Mouse (Mus musculus) cerebellum, postnatal 25 days (tissue): ENCODE data around the gene Hook1.
A peak's percentile ranks its signal among the peaks of the same experiment; 100 is the strongest.
"Not testable (repeated sequence)": the region's sequence is repeated elsewhere in the genome, so short reads cannot be mapped to it uniquely, and the experiment has no call there.

ENCODE experiments used
- DNase-seq, 2 experiments: peaks; one replicate each; pipeline ENCODE4 v3.0.0; 2021; ENCODE audit warnings: mixed read lengths in 2 of 2

Hook1 gene

GRCm38 (mm10) chr4:95966928-95967724, at the start of gene Hook1:
Gene Hook1 (plus strand): TSS chr4:95967240.
- peak; percentile 99 to 100 for DNase-seq

DNA sequence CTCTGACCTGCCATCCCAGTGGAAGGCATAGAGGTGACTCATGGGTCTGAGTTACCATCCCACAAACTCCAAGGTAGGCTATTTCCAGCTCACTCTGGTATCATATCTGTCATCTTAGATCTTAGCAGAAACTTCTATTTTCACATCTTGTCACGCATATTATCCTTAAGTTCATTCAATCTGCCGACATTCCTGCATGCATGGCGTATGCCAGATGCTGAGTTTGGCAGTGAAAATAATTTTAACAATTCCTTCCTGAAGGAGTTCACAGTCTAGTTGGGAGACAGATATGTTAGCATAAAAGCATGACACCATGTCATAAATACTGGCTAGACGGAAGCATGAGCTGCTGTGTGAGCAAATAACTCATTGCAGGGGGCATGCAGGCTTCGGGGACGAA, 49.3 kb upstream of the Hook1 start:
- no peak for DNase-seq

- DNase-seq, result no peak
These were observed 46.6 kb upstream of the Hook1 start for GRCm38 (mm10) chr4:95920448-95920847.

DNA sequence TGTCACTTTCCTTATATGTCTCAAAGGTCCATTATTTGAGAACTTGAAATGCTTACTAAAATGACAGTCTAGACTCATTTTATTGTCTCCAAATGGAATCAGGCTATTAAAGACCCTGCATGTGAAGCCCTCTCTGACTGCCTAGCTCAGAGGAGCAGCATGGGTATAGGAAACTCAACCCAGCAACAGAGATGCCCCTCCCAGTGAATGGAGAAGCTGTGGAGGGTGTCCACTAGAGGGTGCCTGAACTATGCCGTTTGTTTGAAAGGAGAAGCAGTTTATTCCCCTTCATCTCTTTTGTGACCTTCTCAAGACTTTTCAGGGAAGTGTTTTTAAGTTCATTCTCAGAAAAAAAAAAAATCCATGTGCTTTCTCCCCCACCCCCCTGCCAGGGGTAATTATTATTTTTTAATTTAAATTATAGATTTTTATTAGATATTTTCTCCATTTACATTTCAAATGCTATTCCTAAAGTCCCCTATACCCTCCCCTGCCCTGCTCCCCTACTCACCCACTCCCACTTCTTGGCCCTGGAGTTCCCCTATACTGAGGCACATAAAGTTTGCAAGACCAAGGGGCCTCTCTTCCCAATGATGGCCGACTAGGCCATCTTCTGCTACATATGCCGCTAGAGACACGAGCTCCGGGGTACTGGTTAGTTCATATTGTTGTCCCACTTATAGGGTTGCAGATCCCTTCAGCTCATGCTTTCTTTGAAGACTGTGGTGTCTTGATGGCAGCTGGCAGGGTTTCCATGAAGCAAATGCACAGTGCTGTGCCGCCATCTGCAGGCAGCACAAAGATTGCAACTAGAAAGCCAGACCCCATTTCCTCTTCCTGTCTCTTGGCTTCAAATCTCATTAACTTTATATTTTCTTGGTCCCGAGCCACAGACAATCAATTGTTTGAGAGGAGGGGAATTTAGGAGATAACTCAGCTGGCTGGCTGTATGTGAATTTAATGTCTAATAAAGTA, 42.5 kb upstream of the Hook1 start:
- DNase-seq, result peak; percentile 69 to 82

DNA sequence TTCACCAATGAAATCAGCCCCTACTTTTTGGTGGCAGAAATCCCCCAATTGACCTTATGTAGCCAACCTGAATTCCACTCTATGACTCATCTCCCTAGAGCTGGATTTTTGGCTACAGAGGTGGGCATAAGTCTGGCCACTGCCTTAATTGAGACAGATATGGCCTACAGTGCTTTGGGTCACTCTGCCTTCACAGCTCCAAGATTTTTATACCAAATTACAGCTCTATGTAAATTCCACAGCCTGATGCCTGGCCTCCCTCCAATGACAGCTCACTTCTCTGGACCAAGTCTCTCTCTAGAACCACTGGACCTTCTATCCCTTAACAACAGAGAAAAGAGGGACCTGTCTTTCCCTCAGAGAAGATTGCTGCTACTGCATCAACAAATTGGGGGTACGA, 38.2 kb upstream of the Hook1 start:
- no peak for DNase-seq

DNA sequence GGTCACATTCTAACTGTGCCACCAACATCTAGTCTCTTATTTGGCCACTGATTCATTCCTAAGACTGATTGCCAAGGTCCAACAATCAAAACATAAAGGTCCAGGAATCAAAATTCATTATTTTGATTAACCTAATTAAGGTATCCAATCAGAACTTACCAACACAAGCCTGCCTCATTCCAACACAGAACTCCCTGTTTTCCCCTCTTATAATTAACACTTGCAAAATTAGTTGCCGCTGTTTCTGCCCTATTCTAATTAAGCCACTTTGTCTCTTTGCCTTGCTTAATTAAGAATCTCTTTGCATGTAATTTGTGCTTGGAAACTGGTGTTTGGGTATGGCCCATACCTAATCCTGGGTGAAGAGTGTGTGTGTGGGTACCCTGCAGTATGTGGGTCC, 37.1 kb upstream of the Hook1 start:
- DNase-seq, result no peak

DNA sequence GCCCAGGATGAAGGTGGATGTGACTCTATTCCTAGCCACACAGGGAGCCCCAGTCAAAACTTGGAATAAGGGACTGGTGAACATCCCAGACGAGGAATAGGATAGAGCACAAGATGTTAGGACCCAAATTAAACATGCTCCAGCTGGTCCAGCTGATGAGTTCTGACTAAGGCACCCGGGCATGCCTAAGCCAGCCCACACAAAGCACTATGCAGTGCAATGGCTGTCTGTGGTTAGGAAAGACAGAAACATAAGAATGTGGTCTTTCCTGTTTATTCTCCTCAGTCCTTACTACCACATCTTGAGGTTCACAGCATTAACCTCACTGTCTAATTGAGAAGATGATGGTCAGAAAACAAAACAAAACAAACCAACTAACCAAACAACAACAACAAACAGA, 35.7 kb upstream of the Hook1 start:
- DNase-seq, result no peak

- DNase-seq, result no peak
These were observed 33.2 kb upstream of the Hook1 start for GRCm38 (mm10) chr4:95933801-95934356.

DNA sequence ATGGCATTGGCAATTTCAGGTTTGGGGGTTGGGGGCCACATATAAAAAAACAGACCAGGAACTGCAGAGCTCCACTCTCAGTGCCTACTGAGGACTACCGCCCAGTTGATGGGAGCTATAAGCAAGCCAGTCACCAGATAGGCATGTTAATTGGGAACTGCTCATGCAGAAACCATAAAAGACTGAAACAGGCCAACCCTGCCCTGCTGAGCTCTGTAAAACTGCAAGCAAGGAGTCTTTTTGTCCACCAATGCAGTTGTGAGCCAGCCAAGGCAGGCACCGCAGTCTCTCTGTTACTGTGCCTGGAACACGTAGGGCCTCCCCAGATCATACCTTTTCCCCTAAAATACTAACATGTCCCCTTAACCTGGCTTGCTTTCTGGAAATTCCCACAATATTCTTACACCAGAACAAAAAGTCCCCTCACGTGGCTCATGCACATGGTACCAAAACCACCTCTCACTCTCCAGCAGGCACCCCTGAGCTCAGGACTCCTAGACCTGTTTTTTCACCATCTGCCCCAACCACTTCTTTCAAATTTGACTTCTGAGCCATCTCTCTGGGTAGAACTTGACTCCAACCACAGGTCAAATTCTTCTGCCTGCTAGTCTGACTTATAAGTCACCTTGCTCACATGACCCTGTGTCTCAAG, 32.5 kb upstream of the Hook1 start:
- no peak for DNase-seq

DNA sequence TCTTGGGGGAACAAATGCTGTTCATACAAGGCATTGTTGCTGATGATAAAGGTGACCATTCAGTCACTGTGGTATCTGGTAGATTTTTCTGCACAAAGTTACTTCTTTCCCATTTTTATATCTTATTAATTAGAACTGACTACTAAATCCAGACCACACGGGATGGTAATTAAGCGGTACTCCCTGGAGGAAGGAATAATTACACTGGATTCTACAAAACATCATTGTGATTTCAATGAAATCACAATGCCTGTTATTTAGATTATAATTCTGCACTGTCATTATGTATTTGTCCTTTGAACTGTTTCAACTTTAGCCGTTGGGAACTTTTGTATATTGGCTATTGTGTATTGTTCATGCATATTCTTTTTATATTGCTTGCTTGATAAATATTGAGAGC, 28.3 kb upstream of the Hook1 start:
- no peak for DNase-seq

GRCm38 (mm10) chr4:95947896-95948295, 19.1 kb upstream of the Hook1 start:
- DNase-seq, result no peak

- no peak for DNase-seq
These were observed 13.7 kb upstream of the Hook1 start for GRCm38 (mm10) chr4:95953328-95953727.

DNA sequence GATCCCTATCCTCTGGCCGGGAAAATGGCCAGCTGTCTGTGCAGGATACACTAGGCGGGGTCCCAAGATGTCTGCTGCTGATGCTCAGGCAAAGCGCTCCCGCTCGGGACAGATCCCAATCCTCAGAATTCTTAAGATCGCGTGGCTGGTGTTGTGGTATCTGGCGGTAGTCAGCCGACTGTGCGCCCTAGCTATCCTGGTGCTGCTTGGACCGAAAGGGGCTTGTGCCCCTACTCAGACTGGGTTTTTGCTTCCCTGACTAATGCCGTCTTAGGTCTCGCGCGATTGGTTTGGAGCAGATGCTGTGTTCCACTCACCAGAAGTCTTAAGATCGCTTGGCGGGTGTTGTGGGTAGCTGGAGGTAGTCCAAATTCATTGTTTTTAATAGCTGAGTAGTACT, 15.2 kb downstream of the Hook1 start:
- DNase-seq, result not testable (repeated sequence)

DNA sequence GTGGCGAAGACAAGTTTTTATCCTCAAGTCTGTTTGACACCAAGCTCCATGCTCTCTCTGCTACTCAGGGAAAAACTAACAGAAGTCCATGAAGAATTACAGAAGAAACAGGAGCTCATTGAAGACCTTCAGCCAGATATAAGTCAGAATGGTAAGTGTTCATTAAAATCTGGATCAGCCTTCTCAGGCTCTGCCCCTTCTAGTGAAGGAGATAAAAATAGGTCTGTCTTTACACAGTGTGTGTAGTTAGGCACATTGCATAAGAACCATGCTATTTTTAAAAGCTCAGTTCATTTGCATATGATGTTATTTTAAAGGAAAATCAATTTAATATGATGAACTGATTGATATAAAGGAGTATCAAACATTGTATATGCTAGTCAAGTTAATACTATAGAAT, 49.8 kb downstream of the Hook1 start:
- DNase-seq, result no peak

GRCm38 (mm10) chr4:96022803-96023202, 55.8 kb downstream of the Hook1 start:
- no peak for DNase-seq

DNA sequence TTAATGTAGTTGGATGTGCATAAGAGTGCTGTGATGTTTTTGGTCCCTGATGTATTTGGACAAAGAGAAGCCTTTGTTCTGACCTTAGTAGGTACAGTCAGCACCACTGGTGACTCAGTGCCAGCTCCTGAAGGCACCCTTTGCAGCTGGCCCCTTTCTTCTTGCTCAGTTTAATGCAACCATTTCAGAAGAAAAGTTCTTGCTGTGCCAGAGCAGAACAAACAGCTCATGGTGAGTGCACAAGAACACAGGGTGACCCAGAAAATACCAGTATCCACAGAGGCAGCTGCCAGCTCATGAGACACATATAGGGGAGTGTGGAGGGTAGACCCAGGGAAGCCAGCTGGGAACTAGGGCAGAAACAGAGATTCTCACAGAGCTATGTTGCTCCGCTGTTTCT, 61.4 kb downstream of the Hook1 start:
- DNase-seq, result peak; percentile 5 to 8

GRCm38 (mm10) chr4:96060106-96060505, 93.1 kb downstream of the Hook1 start:
- no peak for DNase-seq

DNA sequence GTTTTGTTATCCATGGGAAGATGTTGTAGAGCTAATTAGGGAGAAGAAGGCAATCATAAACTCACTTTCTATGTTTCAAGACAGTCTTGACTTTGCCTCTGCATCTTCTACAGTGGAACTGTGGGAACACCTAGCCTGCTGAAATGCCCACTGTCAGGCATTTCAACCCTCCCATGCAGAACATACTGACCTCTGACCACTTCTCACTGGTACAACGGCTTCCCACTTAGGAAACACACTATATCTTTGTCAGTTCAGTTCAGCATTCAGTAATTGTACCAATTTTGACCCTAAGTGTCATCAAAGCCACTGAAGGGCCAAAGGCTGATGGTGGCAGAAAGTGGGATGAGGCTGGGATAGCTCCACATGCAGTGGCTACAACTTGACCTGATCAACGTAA, 95.0 kb downstream of the Hook1 start:
- DNase-seq, result no peak
